Mouse (Mus musculus): ENCODE results near the gene 4930548H24Rik.

DNA sequence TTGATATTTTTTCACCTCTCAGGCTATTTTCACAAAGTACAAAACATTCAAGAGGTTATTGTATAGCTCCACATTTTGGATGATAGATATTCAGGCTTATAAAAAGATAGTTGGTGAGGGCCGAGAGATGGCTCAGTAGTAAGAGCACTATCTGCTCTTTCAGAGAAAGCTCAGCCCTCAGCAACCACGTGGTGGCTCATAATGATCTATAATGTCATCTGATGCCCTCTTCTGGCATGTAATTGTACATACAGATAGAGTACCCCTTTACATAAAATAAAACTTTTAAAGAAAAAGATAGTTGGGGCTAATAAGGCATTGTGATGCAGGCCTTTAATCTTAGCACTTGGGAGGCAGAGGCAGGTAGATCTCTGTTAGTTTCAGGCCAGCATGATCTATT, 43.0 kb downstream of the 4930548H24Rik start:
- no peak for TF ChIP-seq TAL1 (IDR thresholded peaks at IDR 0.05; ENCODE audit: low read length)
- no peak for TF ChIP-seq GATA1 (IDR thresholded peaks at IDR 0.05; ENCODE audit: low read length)

Measured in erythroblast, embryonic 14.5 days (primary cell).